Mouse (Mus musculus): Measurements from ENCODE around the gene Mex3a. TPM values are rescaled to one million over a fixed set of nuclear protein-coding genes. Genes with fewer than 3 reads are reported as not detected.

The Mex3a gene
- total and polyA plus RNA-seq, 3 experiments: 1.1 to 4.9 (median 2.5) TPM

GRCm38 (mm10) chr3:88531348-88532298 lies 572 bp upstream of the Mex3a start:
- dilution Hi-C loops (cut with MboI; ENCODE audit: extremely low pct_ligation_motif_present, extremely low pct_unique_long_range_greater_than_20kb, low sequenced_read_pairs): no loop called here
- TF ChIP-seq NRF1 (IDR thresholded peaks at IDR 0.05; ENCODE audit: low read depth, low read length): no peak
- TF ChIP-seq JUND (conservative IDR thresholded peaks at IDR 0.05; ENCODE audit: low read depth, low read length): no peak
- TF ChIP-seq ETS1 (conservative IDR thresholded peaks at IDR 0.05; ENCODE audit: low read depth, low read length): 0 out of 2 replicates have a peak, but pooled peaks have one; percentile 20
- no peak for TF ChIP-seq SMC3 (IDR thresholded peaks at IDR 0.05; ENCODE audit: low read depth, low read length)
- TF ChIP-seq NELFE (IDR thresholded peaks at IDR 0.05; ENCODE audit: low read depth, low read length): peak; percentile 56
- TF ChIP-seq BHLHE40 (IDR thresholded peaks at IDR 0.05; ENCODE audit: low read depth, low read length): no peak; the same call in 1 of the 2 replicates
- TF ChIP-seq KAT2A (IDR thresholded peaks at IDR 0.05; ENCODE audit: insufficient replicate concordance, low read length): peak; percentile 80; the same call in 1 of the 2 replicates
- TF ChIP-seq ZC3H11A (IDR thresholded peaks at IDR 0.05; ENCODE audit: low read depth, low read length): no peak
- no peak for TF ChIP-seq EP300 (IDR thresholded peaks at IDR 0.05; ENCODE audit: low read length)
- TF ChIP-seq TCF12 (IDR thresholded peaks at IDR 0.05; ENCODE audit: low read depth, low read length): peak; percentile 11
- TF ChIP-seq MEF2A (IDR thresholded peaks at IDR 0.05; ENCODE audit: borderline replicate concordance, low read depth, low read length): peak; percentile 37; the same call in 1 of the 2 replicates
- no peak for TF ChIP-seq JUN (IDR thresholded peaks at IDR 0.05; ENCODE audit: insufficient read depth, low read depth, low read length)
- TF ChIP-seq GABPA (IDR thresholded peaks at IDR 0.05; ENCODE audit: insufficient replicate concordance, low read depth, low read length): no peak; the same call in 1 of the 2 replicates
- TF ChIP-seq TBP (conservative IDR thresholded peaks at IDR 0.05; ENCODE audit: low read depth, low read length): no peak
- no peak for TF ChIP-seq RAD21 (IDR thresholded peaks at IDR 0.05; ENCODE audit: low read depth, low read length)
- TF ChIP-seq CHD2 (IDR thresholded peaks at IDR 0.05; ENCODE audit: low read length): peak; percentile 90
- TF ChIP-seq MAX (IDR thresholded peaks at IDR 0.05; ENCODE audit: low read length): no peak
- TF ChIP-seq MXI1 (IDR thresholded peaks at IDR 0.05; ENCODE audit: low read depth, low read length): peak; percentile 96
- no peak for TF ChIP-seq MAFK (IDR thresholded peaks at IDR 0.05; ENCODE audit: insufficient replicate concordance, low read length)
- peak; percentile 79 for TF ChIP-seq ELF1 (IDR thresholded peaks at IDR 0.05; ENCODE audit: low read depth, low read length)
- TF ChIP-seq RCOR1 (conservative IDR thresholded peaks at IDR 0.05; ENCODE audit: low read depth, low read length): no peak
- peak; percentile 98 for TF ChIP-seq HCFC1 (IDR thresholded peaks at IDR 0.05; ENCODE audit: low read depth, low read length)
- TF ChIP-seq UBTF (IDR thresholded peaks at IDR 0.05; ENCODE audit: low read depth, low read length): 0 out of 2 replicates have a peak, but pooled peaks have one; percentile 7
- peak; percentile 58; the same call in 1 of the 2 replicates for TF ChIP-seq MYC (IDR thresholded peaks at IDR 0.05; ENCODE audit: low read depth, low read length)
- TF ChIP-seq POLR2AphosphoS2 (IDR thresholded peaks at IDR 0.05; ENCODE audit: low read depth, low read length): no peak
- TF ChIP-seq MAZ (IDR thresholded peaks at IDR 0.05; ENCODE audit: low read depth, low read length): peak; percentile 94
- no peak for TF ChIP-seq PAX5 (IDR thresholded peaks at IDR 0.05; ENCODE audit: low read length)
- peak; percentile 66; the same call in 1 of the 2 replicates for TF ChIP-seq POLR2A (IDR thresholded peaks at IDR 0.05; ENCODE audit: low read depth, low read length)
- no peak for TF ChIP-seq USF1 (IDR thresholded peaks at IDR 0.05; ENCODE audit: low read depth, low read length)
- no peak for TF ChIP-seq CHD1 (IDR thresholded peaks at IDR 0.05; ENCODE audit: low read depth, low read length)
- no peak; the same call in 1 of the 2 replicates for TF ChIP-seq E2F4 (IDR thresholded peaks at IDR 0.05; ENCODE audit: insufficient replicate concordance, low read depth, low read length)
- peak; percentile 95 for TF ChIP-seq SIN3A (IDR thresholded peaks at IDR 0.05; ENCODE audit: low read length)
- no peak for TF ChIP-seq ZMIZ1 (IDR thresholded peaks at IDR 0.05; ENCODE audit: low read depth, low read length)
- no peak for TF ChIP-seq USF2 (conservative IDR thresholded peaks at IDR 0.05; ENCODE audit: low read depth, low read length)
- peak; percentile 12; the same call in 1 of the 2 replicates for TF ChIP-seq IRF4 (IDR thresholded peaks at IDR 0.05; ENCODE audit: low read depth, low read length)
- 0 out of 4 replicates have a peak, but pooled peaks of 1 of the 2 experiments have one; percentile 2 for TF ChIP-seq CTCF (conservative IDR thresholded peaks at IDR 0.05 in 1 of 2, IDR thresholded peaks at IDR 0.05 in 1 of 2; ENCODE audit: low read depth in 2 of 2, low read length in 2 of 2)
- no peak for TF ChIP-seq ZKSCAN1 (IDR thresholded peaks at IDR 0.05; ENCODE audit: borderline replicate concordance, low read depth, low read length)

More at GRCm38 (mm10) chr3:88531348-88532298, 572 bp upstream of the Mex3a start:
- H3K4me3 ChIP-seq (replicated peaks in 1 of 3; ENCODE audit: low read depth in 2 of 3, low read length in 2 of 3, poor library complexity in 1 of 3): peak overlapping the region; percentile 59 to 84 (median 79)
- no peaks in the 10 kb centered on the region for H3K79me2 ChIP-seq (replicated peaks; ENCODE audit: control insufficient read depth, extremely low read depth, insufficient read depth, poor library complexity, severe bottlenecking)
- in situ Hi-C loops (cut with MboI; ENCODE audit: low pct_ligation_motif_present, low pct_unique_long_range_greater_than_20kb, low sequenced_read_pairs): no loop called here
- no peaks in the 10 kb centered on the region for H3K9me3 ChIP-seq (replicated peaks; ENCODE audit: low read length)
- H3K4me2 ChIP-seq (ENCODE audit: insufficient read depth, low read depth, poor library complexity, severe bottlenecking): peak overlapping the region; percentile 90
- H3K9ac ChIP-seq (ENCODE audit: insufficient read depth, low read depth): peak overlapping the region; percentile 95
- peak overlapping the region; percentile 26; the same call in 1 of the 2 replicates for H3K27ac ChIP-seq (ENCODE audit: insufficient read depth, low read depth)
- peak; percentile 61 for DNase-seq (ENCODE audit: extremely low read depth)
- peaks cover 7 to 23% of the 10 kb centered on the region in 2 experiments for H3K36me3 ChIP-seq (replicated peaks in 1 of 2; ENCODE audit: control insufficient read depth in 1 of 2, insufficient read depth in 1 of 2, low read length in 1 of 2)
- H3K4me1 ChIP-seq (ENCODE audit: control insufficient read depth in 1 of 2, insufficient read depth in 2 of 2): peaks cover 20 to 48% of the 10 kb centered on the region in 2 experiments
- peaks cover 9% of the 10 kb centered on the region for H3K27me3 ChIP-seq (replicated peaks)

Data from CH12.LX (cell line).